Mouse (Mus musculus): Measurements from ENCODE around the gene Fryl. TPM values are rescaled to one million over a fixed set of nuclear protein-coding genes. Genes with fewer than 3 reads are reported as not detected.

The Fryl gene
- polyA plus RNA-seq, 1 experiment = 30.4 TPM

DNA sequence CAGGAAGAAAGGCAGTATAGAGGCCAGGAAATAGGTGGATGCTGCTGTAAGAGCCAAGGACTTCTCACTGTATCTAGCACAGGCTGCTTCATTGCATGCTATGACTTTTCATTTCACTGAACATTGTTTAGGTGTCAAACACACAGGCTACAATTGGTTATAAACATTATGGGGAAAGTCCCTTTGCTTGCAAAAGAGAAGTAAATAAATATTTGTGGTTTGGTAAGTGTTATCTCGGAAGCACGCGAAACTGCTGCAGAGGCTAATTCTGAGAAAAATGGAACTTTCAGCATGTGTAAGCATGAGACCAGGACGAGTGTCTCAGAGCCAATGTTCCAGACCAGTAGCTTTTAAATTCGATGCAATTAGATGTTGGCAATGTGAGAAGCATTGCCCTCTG lies 30.2 kb upstream of the Fryl start:
- no peak for TF ChIP-seq TAL1 (IDR thresholded peaks at IDR 0.05; ENCODE audit: low read length)
- no peak for TF ChIP-seq GATA1 (IDR thresholded peaks at IDR 0.05; ENCODE audit: low read length)
- Histone ChIP-seq H3K4me3 (replicated peaks) (no peak overlapping the region), H3K27me3 (ENCODE audit: control insufficient read depth) (no peaks in the 10 kb centered on the region), H3K9me3 (ENCODE audit: control insufficient read depth, low read length) (no peaks in the 10 kb centered on the region), H3K36me3 (ENCODE audit: control insufficient read depth) (no peaks in the 10 kb centered on the region), H3K4me1 (ENCODE audit: control insufficient read depth) (peaks cover 7% of the 10 kb centered on the region)

DNA sequence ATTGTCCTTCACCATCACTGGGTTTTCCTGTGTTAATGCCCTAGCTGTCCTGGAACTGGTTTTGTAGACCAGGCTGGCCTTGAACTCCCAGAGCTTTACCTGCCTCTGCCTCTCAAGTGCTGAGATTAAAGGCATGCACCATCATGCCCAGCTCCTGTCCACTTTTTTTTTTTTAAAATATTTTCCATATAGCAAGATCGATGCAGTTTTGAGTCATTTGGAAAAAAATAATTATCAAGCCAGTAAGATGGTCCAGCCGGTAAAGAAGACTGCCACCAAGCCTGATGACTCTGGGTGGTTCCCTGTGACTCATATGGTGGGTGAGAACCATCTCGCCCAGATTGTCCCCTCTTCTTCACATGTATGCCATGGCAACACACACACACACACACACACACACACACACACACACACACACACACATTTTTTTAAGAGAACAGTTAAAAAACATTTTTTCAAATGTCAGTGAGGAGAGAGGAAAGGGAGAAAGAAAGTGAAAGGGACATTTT lies 29.1 kb upstream of the Fryl start:
- TF ChIP-seq TAL1 (IDR thresholded peaks at IDR 0.05; ENCODE audit: low read length) = no peak
- TF ChIP-seq GATA1 (IDR thresholded peaks at IDR 0.05; ENCODE audit: low read length) = no peak
- peaks cover 7% of the 10 kb centered on the region for H3K4me1 ChIP-seq (ENCODE audit: control insufficient read depth)

DNA sequence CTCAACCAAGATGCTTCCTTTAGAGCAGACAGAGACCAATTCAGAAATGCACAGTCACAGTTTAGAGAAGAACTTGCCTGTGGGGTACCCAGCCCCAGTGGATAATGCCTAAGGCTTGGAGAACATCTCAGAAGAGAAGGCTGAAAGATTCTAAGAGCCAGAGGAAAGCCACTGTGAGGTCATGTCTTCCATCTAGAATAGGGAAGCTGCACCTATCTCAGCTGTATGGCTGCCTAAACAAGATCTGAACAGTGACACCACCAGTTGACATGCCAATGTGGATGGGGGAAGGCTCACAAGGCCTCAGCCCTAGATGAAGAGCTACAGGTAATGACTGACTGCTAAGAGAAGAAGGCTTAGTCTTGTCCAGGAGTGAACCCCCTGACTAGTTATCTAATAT lies 27.6 kb upstream of the Fryl start:
- Histone ChIP-seq H3K27me3 (ENCODE audit: control insufficient read depth) (no peaks in the 10 kb centered on the region), H3K4me1 (ENCODE audit: control insufficient read depth) (peaks cover 7% of the 10 kb centered on the region), H3K4me3 (replicated peaks) (no peak overlapping the region), H3K9me3 (ENCODE audit: control insufficient read depth, low read length) (no peaks in the 10 kb centered on the region), H3K36me3 (ENCODE audit: control insufficient read depth) (no peaks in the 10 kb centered on the region)
- TF ChIP-seq TAL1 (IDR thresholded peaks at IDR 0.05; ENCODE audit: low read length) (no peak), GATA1 (IDR thresholded peaks at IDR 0.05; ENCODE audit: low read length) (no peak)

More for the DNA sequence above, 29.1 kb upstream of the Fryl start:
- H3K9me3 ChIP-seq (ENCODE audit: control insufficient read depth, low read length) = no peaks in the 10 kb centered on the region
- no peak overlapping the region for H3K4me3 ChIP-seq (replicated peaks)
- H3K27me3 ChIP-seq (ENCODE audit: control insufficient read depth) = no peaks in the 10 kb centered on the region
- no peaks in the 10 kb centered on the region for H3K36me3 ChIP-seq (ENCODE audit: control insufficient read depth)

DNA sequence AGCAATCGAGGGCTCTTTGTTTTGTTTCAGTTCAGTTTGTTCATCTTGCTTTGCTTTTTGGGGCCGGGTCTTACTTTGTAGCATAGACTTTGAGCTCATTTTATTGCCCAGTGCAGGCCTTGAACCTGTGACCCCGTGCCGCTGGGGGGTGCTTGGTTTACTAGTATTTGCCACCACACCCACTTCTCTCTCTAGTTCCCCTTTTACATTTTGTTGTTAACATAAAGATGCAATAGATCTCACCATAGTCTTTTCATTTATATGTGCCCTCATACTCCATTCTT lies 24.1 kb upstream of the Fryl start:
- H3K27me3 ChIP-seq (ENCODE audit: control insufficient read depth) = peaks cover 3% of the 10 kb centered on the region
- H3K4me1 ChIP-seq (ENCODE audit: control insufficient read depth) = no peaks in the 10 kb centered on the region
- no peaks in the 10 kb centered on the region for H3K9me3 ChIP-seq (ENCODE audit: control insufficient read depth, low read length)
- no peak overlapping the region for H3K4me3 ChIP-seq (replicated peaks)
- H3K36me3 ChIP-seq (ENCODE audit: control insufficient read depth) = no peaks in the 10 kb centered on the region
- TF ChIP-seq GATA1 (IDR thresholded peaks at IDR 0.05; ENCODE audit: low read length) (no peak), TAL1 (IDR thresholded peaks at IDR 0.05; ENCODE audit: low read length) (no peak)

DNA sequence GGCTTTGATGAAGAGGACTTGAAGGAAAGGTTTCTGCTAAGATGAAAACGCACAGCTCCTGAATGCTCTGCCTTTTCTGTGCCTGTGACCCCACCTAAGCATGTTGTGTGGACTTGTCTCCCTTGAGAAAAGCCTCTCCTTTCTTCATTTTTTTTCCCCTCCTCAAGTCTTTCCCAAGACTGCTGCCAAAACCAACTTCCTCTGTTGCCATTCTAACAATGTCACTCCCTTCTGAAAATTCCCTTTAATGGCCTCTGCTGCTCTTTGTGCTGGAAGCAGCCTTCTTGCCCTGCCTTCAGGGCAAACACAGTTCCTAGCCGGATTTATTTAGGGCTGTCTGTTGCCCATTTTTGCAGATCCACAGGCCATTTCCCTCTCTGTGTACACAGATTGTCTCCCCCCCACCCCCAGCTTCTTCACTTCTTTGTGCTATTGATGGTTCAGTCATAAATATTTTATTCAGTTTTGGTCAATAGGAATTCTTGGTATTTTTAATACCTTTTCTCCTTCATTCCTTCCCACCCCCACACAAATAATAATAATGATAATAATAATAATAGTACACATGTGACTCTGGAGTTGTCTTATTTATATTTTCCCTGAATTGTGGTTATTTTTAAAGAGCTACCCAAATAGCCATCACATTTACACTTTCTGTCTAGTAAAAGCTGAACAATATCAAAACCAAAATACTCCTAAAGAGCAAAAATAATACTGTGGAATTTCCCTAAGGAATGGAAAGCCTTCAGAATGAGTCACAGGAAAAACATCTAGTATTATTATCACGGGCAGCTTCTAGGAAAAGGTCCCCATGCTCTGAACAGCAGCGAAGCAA lies 23.5 kb upstream of the Fryl start:
- no peaks in the 10 kb centered on the region for H3K9me3 ChIP-seq (ENCODE audit: control insufficient read depth, low read length)
- TF ChIP-seq TAL1 (IDR thresholded peaks at IDR 0.05; ENCODE audit: low read length) = no peak
- TF ChIP-seq GATA1 (IDR thresholded peaks at IDR 0.05; ENCODE audit: low read length) = no peak
- H3K36me3 ChIP-seq (ENCODE audit: control insufficient read depth) = no peaks in the 10 kb centered on the region
- H3K27me3 ChIP-seq (ENCODE audit: control insufficient read depth) = peaks cover 6% of the 10 kb centered on the region
- no peaks in the 10 kb centered on the region for H3K4me1 ChIP-seq (ENCODE audit: control insufficient read depth)
- H3K4me3 ChIP-seq (replicated peaks) = no peak overlapping the region

DNA sequence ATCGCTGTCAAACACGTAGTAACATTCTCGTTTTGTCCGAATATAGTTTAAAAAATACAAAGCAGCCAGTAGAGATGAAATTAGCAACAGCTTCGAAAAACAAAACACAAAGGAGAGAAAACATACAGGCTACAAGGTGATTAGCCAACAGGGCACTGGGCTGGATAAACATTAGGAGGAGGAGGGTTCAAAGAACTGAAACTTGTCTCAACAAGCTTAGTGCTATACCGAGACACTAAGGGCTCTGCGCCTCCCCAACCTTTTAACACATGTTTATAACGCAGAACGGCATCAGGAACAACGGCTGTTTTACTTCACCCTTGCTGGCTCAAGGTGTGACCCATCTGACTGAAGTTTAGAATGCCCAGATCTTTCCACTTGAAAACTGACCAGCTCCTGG lies 22.8 kb upstream of the Fryl start:
- no peaks in the 10 kb centered on the region for H3K9me3 ChIP-seq (ENCODE audit: control insufficient read depth, low read length)
- peaks cover 8% of the 10 kb centered on the region for H3K27me3 ChIP-seq (ENCODE audit: control insufficient read depth)
- no peak for TF ChIP-seq GATA1 (IDR thresholded peaks at IDR 0.05; ENCODE audit: low read length)
- no peak for TF ChIP-seq TAL1 (IDR thresholded peaks at IDR 0.05; ENCODE audit: low read length)
- no peak overlapping the region for H3K4me3 ChIP-seq (replicated peaks)
- H3K4me1 ChIP-seq (ENCODE audit: control insufficient read depth) = no peaks in the 10 kb centered on the region
- H3K36me3 ChIP-seq (ENCODE audit: control insufficient read depth) = no peaks in the 10 kb centered on the region

DNA sequence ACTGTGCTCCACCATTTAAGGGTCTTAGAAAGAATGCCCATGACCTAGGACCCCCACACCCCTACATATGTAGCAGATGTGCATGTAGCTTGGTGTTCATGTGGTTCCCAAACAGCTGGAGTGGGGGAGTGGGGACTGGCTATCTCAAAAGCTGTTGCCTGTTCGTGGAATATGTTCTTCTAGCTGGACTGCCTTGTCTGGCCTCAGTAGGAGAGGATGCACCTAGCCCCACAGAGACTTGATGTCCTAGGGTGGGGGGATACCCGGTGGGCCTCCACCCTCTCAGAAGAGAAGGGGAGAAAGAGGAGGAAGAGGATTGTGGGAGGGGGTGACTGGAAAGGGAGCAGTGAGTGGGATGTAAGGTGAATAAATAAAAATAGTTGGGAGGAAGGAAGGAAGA lies 18.5 kb upstream of the Fryl start:
- Histone ChIP-seq H3K4me1 (ENCODE audit: control insufficient read depth) (no peaks in the 10 kb centered on the region), H3K9me3 (ENCODE audit: control insufficient read depth, low read length) (no peaks in the 10 kb centered on the region), H3K36me3 (ENCODE audit: control insufficient read depth) (no peaks in the 10 kb centered on the region), H3K4me3 (replicated peaks) (no peak overlapping the region), H3K27me3 (ENCODE audit: control insufficient read depth) (peaks cover 17% of the 10 kb centered on the region)
- TF ChIP-seq TAL1 (IDR thresholded peaks at IDR 0.05; ENCODE audit: low read length) (no peak), GATA1 (IDR thresholded peaks at IDR 0.05; ENCODE audit: low read length) (no peak)

DNA sequence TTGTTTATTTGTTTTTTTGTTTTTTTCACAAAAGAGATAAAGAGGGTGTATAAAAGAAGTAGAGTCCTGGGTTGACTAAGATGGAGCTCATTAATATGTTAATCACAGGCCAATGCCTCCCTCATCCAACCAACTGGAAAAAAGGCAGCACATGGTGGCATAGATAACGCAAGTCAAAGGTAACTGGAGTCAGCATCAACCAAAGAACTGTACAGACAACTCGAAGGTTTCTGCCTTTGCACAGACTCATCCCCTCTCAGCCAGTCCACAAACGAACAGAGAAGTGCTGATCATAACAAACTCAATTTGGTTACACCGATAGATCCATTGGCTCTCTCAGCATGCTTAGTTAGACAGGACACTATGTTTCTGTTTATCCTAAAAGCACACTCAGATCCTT lies 16.8 kb upstream of the Fryl start:
- Histone ChIP-seq H3K9me3 (ENCODE audit: control insufficient read depth, low read length) (no peaks in the 10 kb centered on the region), H3K4me1 (ENCODE audit: control insufficient read depth) (no peaks in the 10 kb centered on the region; the same call in 1 of the 2 replicates), H3K36me3 (ENCODE audit: control insufficient read depth) (no peaks in the 10 kb centered on the region), H3K27me3 (ENCODE audit: control insufficient read depth) (peaks cover 17% of the 10 kb centered on the region), H3K4me3 (replicated peaks) (no peak overlapping the region)
- no peak for TF ChIP-seq GATA1 (IDR thresholded peaks at IDR 0.05; ENCODE audit: low read length)
- no peak for TF ChIP-seq TAL1 (IDR thresholded peaks at IDR 0.05; ENCODE audit: low read length)

DNA sequence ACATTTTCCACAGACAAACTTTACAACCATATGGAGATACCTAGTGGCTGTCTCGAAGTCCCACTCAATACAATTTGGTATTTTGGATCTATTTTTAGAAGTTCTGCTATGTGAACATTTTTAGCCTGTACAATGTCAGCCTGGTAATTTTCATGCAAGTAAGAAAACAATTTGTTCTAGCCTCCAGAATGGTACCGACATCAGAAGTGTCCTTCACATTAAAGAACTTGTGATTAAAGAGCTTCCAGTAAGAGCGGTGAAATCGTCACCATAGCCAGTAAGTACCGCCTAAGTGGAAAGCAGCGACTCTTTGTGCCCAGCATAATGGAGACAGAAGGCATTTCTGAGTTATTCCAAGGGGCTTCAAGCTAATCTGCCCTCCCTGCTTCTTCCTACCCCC lies 14.2 kb upstream of the Fryl start:
- Histone ChIP-seq H3K36me3 (ENCODE audit: control insufficient read depth) (no peaks in the 10 kb centered on the region), H3K4me1 (ENCODE audit: control insufficient read depth) (no peaks in the 10 kb centered on the region; the same call in 1 of the 2 replicates), H3K4me3 (replicated peaks) (no peak overlapping the region), H3K27me3 (ENCODE audit: control insufficient read depth) (peaks cover 15% of the 10 kb centered on the region), H3K9me3 (ENCODE audit: control insufficient read depth, low read length) (peaks cover 4% of the 10 kb centered on the region)
- TF ChIP-seq GATA1 (IDR thresholded peaks at IDR 0.05; ENCODE audit: low read length) (no peak), TAL1 (IDR thresholded peaks at IDR 0.05; ENCODE audit: low read length) (no peak)

All from erythroblast, embryonic 14.5 days (primary cell).